8 mouse cellular contexts compared by ENCODE assay signal in genomic region chr13:67813710-67814660, GRCm38 (mm10). TPM values are rescaled to one million over a fixed set of nuclear protein-coding genes. Genes with fewer than 3 reads are reported as not detected.
DNase-seq lines count a peak whose midpoint lies in the region; ATAC-seq lines count a peak whose summit lies in the region.

Zfp273 (plus strand) TSS chr13:67813740.

- peak within 1 kb of the TSS; percentile 98 for H3K4me3 ChIP-seq in hindbrain, embryonic 15.5 days

- H3K27me3 ChIP-seq in hindbrain, embryonic 15.5 days, result no peaks in the 10 kb centered on the region

- H3K27ac ChIP-seq in hindbrain, embryonic 15.5 days (replicated peaks), result peak within 1 kb of the TSS; percentile 93

- peaks cover 4% of the 10 kb centered on the region; the same call in 1 of the 2 replicates for H3K4me1 ChIP-seq in hindbrain, embryonic 15.5 days (replicated peaks)

- ATAC-seq in hindbrain, embryonic 15.5 days (ENCODE audit: low FRiP score, low read depth), result peak; percentile 96

- peak within 1 kb of the TSS; percentile 88 for H3K4me2 ChIP-seq in hindbrain, embryonic 15.5 days

- peaks cover 11% of the 10 kb centered on the region for H3K36me3 ChIP-seq in hindbrain, embryonic 15.5 days

- 4% methylated on average over 31 of the region's 31 CpGs for WGBS in hindbrain, embryonic 15.5 days

- H3K9ac ChIP-seq in hindbrain, embryonic 15.5 days, result peak within 1 kb of the TSS; percentile 79

- peak; percentile 73 for DNase-seq in T-cell, adult 2 months (ENCODE audit: low spot score)
- peak; percentile 78 to 87 for DNase-seq in cerebellum, postnatal 25 days
- DNase-seq in frontal cortex, postnatal 36 days (ENCODE audit: low spot score in 2 of 2), result peak; percentile 77 to 78
- DNase-seq in left cerebral cortex, adult 11 months (ENCODE audit: low spot score), result peak; percentile 85
- DNase-seq in lung, postnatal 4 days, result peak; percentile 77 to 80
- DNase-seq in retina, postnatal 7 days (ENCODE audit: low read depth, low spot score), result peak; percentile 67
- peak; percentile 70 for DNase-seq in urinary bladder, postnatal 14 days (ENCODE audit: low spot score)

- peaks cover 3% of the 10 kb centered on the region; the same call in 1 of the 2 replicates for H3K9me3 ChIP-seq in hindbrain, embryonic 15.5 days

RNA-seq across cellular contexts. Expression of gene Zfp273, which starts in this region (rescaled TPM):
- 11.5 and 13.0 TPM in 2 replicates for polyA plus RNA-seq in hindbrain, embryonic 15.5 days (2015; fragmentation: Nextera tagmentation; extraction: Ambion mirVana)

Comparison
In these comparisons a context has a peak if more than half of its experiments do, and no peak if none do; other contexts are left out.
1. Peak in every context shown above with its lines: DNase-seq, ATAC-seq, H3K4me3 ChIP-seq and H3K27ac ChIP-seq.